Mouse (Mus musculus) forebrain, embryonic 11.5 days (tissue): ENCODE data around the gene Prpsap2. TPM values are rescaled to one million over a fixed set of nuclear protein-coding genes. Genes with fewer than 3 reads are reported as not detected.

Experiments
- ATAC-seq: fragments of 200-750 bp; cut with Nextera tagmentation; replicated peaks from 2 replicates; pipeline ENCODE4 v1.8.0; 2017; ENCODE audit warnings: moderate TSS enrichment; ENCODE audit not compliant: low FRiP score
- DNase-seq: peaks from one replicate; pipeline ENCODE4 v3.0.0-alpha.2; 2017; ENCODE audit warnings: low spot score
- H3K27ac ChIP-seq: fragments of 300-500 bp; sonication (generic); 2 replicates; pipeline ENCODE4 v1.5.1; 2014; ENCODE audit warnings: low read depth, low read length
- H3K27me3 ChIP-seq: fragments of 300-500 bp; sonication (generic); 2 replicates; pipeline ENCODE4 v1.6.1; 2014; ENCODE audit warnings: mild to moderate bottlenecking, low read length, mixed read lengths; ENCODE audit not compliant: control insufficient read depth, insufficient read depth
- H3K36me3 ChIP-seq: fragments of 300-500 bp; sonication (generic); 2 replicates; pipeline ENCODE4 v1.6.1; 2014; ENCODE audit warnings: mild to moderate bottlenecking, low read length, moderate library complexity, mixed read lengths; ENCODE audit not compliant: control insufficient read depth, insufficient read depth
- H3K4me1 ChIP-seq: fragments of 300-500 bp; sonication (generic); replicated peaks from 2 replicates; pipeline ENCODE4 v1.6.1; 2014; ENCODE audit warnings: low read length, mixed read lengths; ENCODE audit not compliant: control insufficient read depth, insufficient read depth
- H3K4me2 ChIP-seq: fragments of 300-500 bp; sonication (generic); 2 replicates; pipeline ENCODE4 v1.6.1; 2014; ENCODE audit warnings: low read depth, mild to moderate bottlenecking, low read length, moderate library complexity, mixed read lengths; ENCODE audit not compliant: severe bottlenecking
- H3K4me3 ChIP-seq: fragments of 300-500 bp; sonication (generic); 2 replicates; pipeline ENCODE4 v1.5.1; 2014; ENCODE audit warnings: low read depth, low read length
- H3K9ac ChIP-seq: fragments of 300-500 bp; sonication (generic); 2 replicates; pipeline ENCODE4 v1.6.1; 2014; ENCODE audit warnings: low read length
- H3K9me3 ChIP-seq: fragments of 300-500 bp; sonication (generic); 2 replicates; pipeline ENCODE4 v1.6.1; 2016; ENCODE audit warnings: low read length, mixed read lengths; ENCODE audit not compliant: control insufficient read depth
- WGBS: fragments of 180-500 bp; shearing (Covaris S2); extraction: QIAGEN DNeasy Blood & Tissue Kit; methylation state at CpG from one replicate; pipeline ENCODE4 v1.1.7; 2014; 5-methylcytosine and 5-hydroxymethylcytosine counted together
- polyA plus RNA-seq: library from polyadenylated mRNA; unstranded; fragments of >200 nt; fragmentation: Nextera tagmentation; extraction: Ambion mirVana; gene quantifications from 2 replicates; pipeline ENCODE4 v1.2.1, GENCODE M21; 2014

Gene Prpsap2
- polyA plus RNA-seq, 1 experiment from 2014 or later = 48.8 TPM

- Histone ChIP-seq H3K4me2 (no peak overlapping the region), H3K9me3 (no peaks in the 10 kb centered on the region), H3K4me1 (no peaks in the 10 kb centered on the region), H3K27me3 (no peaks in the 10 kb centered on the region), H3K27ac (no peak overlapping the region), H3K36me3 (no peaks in the 10 kb centered on the region), H3K4me3 (no peak overlapping the region), H3K9ac (no peak overlapping the region)
- DNase-seq (no peak), ATAC-seq (no peak)
- 65% methylated on average over 15 of the region's 15 CpGs for WGBS
Observed at GRCm38 (mm10) chr11:61713157-61713855, 48.6 kb downstream of the Prpsap2 start.

GRCm38 (mm10) chr11:61708928-61709327 is 53.0 kb downstream of the Prpsap2 start:
- Histone ChIP-seq H3K27me3 (no peaks in the 10 kb centered on the region), H3K4me2 (no peak overlapping the region), H3K9ac (no peak overlapping the region), H3K4me3 (no peak overlapping the region), H3K36me3 (no peaks in the 10 kb centered on the region), H3K4me1 (no peaks in the 10 kb centered on the region), H3K9me3 (no peaks in the 10 kb centered on the region), H3K27ac (no peak overlapping the region)
- DNase-seq (no peak), ATAC-seq (no peak)
- 74% methylated on average over 3 of the region's 3 CpGs for WGBS

- no peak for DNase-seq
- H3K4me1 ChIP-seq = 0 out of 2 replicates have a peak, but pooled peaks cover 2% of the 10 kb centered on the region
- H3K4me3 ChIP-seq = no peak overlapping the region
- no peaks in the 10 kb centered on the region for H3K9me3 ChIP-seq
- WGBS = 67% methylated on average over 4 of the region's 4 CpGs
- no peak for ATAC-seq
- no peaks in the 10 kb centered on the region for H3K36me3 ChIP-seq
- H3K4me2 ChIP-seq = no peak overlapping the region
- no peak overlapping the region for H3K27ac ChIP-seq
- no peaks in the 10 kb centered on the region for H3K27me3 ChIP-seq
- H3K9ac ChIP-seq = no peak overlapping the region
Observed at GRCm38 (mm10) chr11:61706232-61706631, 55.7 kb downstream of the Prpsap2 start.

- Histone ChIP-seq H3K4me2 (no peak overlapping the region), H3K9ac (no peak overlapping the region), H3K27ac (no peak overlapping the region), H3K9me3 (no peaks in the 10 kb centered on the region), H3K27me3 (no peaks in the 10 kb centered on the region), H3K36me3 (no peaks in the 10 kb centered on the region), H3K4me1 (0 out of 2 replicates have a peak, but pooled peaks cover 2% of the 10 kb centered on the region), H3K4me3 (no peak overlapping the region)
- 91% methylated on average over 2 of the region's 2 CpGs for WGBS
- ATAC-seq (no peak), DNase-seq (no peak)
Observed at GRCm38 (mm10) chr11:61705581-61705980, 56.3 kb downstream of the Prpsap2 start.

GRCm38 (mm10) chr11:61702494-61702893 is 59.4 kb downstream of the Prpsap2 start:
- no peaks in the 10 kb centered on the region for H3K27me3 ChIP-seq
- H3K4me1 ChIP-seq = peaks cover 5% of the 10 kb centered on the region
- no peak overlapping the region for H3K27ac ChIP-seq
- H3K4me2 ChIP-seq = no peak overlapping the region
- no peak for ATAC-seq
- WGBS = 91% methylated on average over 5 of the region's 5 CpGs
- H3K9me3 ChIP-seq = no peaks in the 10 kb centered on the region
- H3K9ac ChIP-seq = no peak overlapping the region
- no peak for DNase-seq
- H3K4me3 ChIP-seq = no peak overlapping the region
- no peaks in the 10 kb centered on the region for H3K36me3 ChIP-seq

GRCm38 (mm10) chr11:61701696-61702095 is 60.2 kb downstream of the Prpsap2 start:
- H3K4me3 ChIP-seq = no peak overlapping the region
- DNase-seq (no peak), ATAC-seq (no peak)
- no peaks in the 10 kb centered on the region for H3K9me3 ChIP-seq
- H3K4me1 ChIP-seq = peaks cover 5% of the 10 kb centered on the region
- H3K27me3 ChIP-seq = no peaks in the 10 kb centered on the region
- H3K9ac ChIP-seq = no peak overlapping the region
- 38% methylated on average over 5 of the region's 5 CpGs for WGBS
- H3K27ac ChIP-seq = no peak overlapping the region
- no peak overlapping the region for H3K4me2 ChIP-seq
- H3K36me3 ChIP-seq = no peaks in the 10 kb centered on the region

- H3K27me3 ChIP-seq = no peaks in the 10 kb centered on the region
- no peak overlapping the region for H3K9ac ChIP-seq
- WGBS = 75% methylated on average over 4 of the region's 4 CpGs
- H3K9me3 ChIP-seq = no peaks in the 10 kb centered on the region
- H3K4me3 ChIP-seq = no peak overlapping the region
- H3K4me2 ChIP-seq = no peak overlapping the region
- no peaks in the 10 kb centered on the region for H3K36me3 ChIP-seq
- H3K27ac ChIP-seq = no peak overlapping the region
- ATAC-seq = no peak
- DNase-seq = no peak
- H3K4me1 ChIP-seq = peaks cover 5% of the 10 kb centered on the region
Observed at GRCm38 (mm10) chr11:61699933-61700332, 62.0 kb downstream of the Prpsap2 start.

- Histone ChIP-seq H3K9ac (no peak overlapping the region), H3K4me3 (no peak overlapping the region), H3K4me1 (peaks cover 5% of the 10 kb centered on the region), H3K27me3 (no peaks in the 10 kb centered on the region), H3K4me2 (no peak overlapping the region), H3K27ac (no peak overlapping the region), H3K36me3 (no peaks in the 10 kb centered on the region), H3K9me3 (no peaks in the 10 kb centered on the region)
- 89% methylated on average over 5 of the region's 5 CpGs for WGBS
- ATAC-seq = no peak
- no peak for DNase-seq
Observed at GRCm38 (mm10) chr11:61699460-61699859, 62.4 kb downstream of the Prpsap2 start.

- H3K36me3 ChIP-seq = no peaks in the 10 kb centered on the region
- DNase-seq = no peak
- H3K27me3 ChIP-seq = no peaks in the 10 kb centered on the region
- no peak overlapping the region for H3K4me2 ChIP-seq
- H3K4me1 ChIP-seq = peaks cover 5% of the 10 kb centered on the region
- no peak overlapping the region for H3K4me3 ChIP-seq
- H3K9ac ChIP-seq = no peak overlapping the region
- H3K27ac ChIP-seq = no peak overlapping the region
- no peak for ATAC-seq
- no peaks in the 10 kb centered on the region for H3K9me3 ChIP-seq
Observed at GRCm38 (mm10) chr11:61698852-61699251, 63.0 kb downstream of the Prpsap2 start.
